Mouse (Mus musculus) mesoderm, embryonic 11.5 days (tissue): ENCODE measurements around the gene Ins1.

Experiments
- DNase-seq: peaks from one replicate; pipeline ENCODE4 v3.0.0-alpha.2; 2012; ENCODE audit warnings: low read depth, low spot score

Ins1 gene

GRCm38 (mm10) chr19:52263997-52264396, at the start of gene Ins1:
TSS of gene Ins1 (plus strand) at chr19:52264297.
- no peak for DNase-seq
